Mouse (Mus musculus) hematopoietic stem cell, adult 5-6 weeks (primary cell): ENCODE results near the gene Atp1a4. TPM values are rescaled to one million over a fixed set of nuclear protein-coding genes. Genes with fewer than 3 reads are reported as not detected.

ENCODE experiments used
- ATAC-seq, 2 experiments: fragments of 125-278 bp in 1 of 2; replicated peaks in 1 of 2; 2 replicates each; pipeline ENCODE4 v1.8.0; 2016 to 2017; ENCODE audit warnings: inconsistent platforms in 2 of 2, mild to moderate bottlenecking in 2 of 2, moderate number of reproducible peaks in 2 of 2, low read depth in 1 of 2, moderate TSS enrichment in 1 of 2; ENCODE audit not compliant: low FRiP score in 2 of 2, poor library complexity in 2 of 2, severe bottlenecking in 2 of 2, insufficient read depth in 1 of 2, low TSS enrichment in 1 of 2
- total RNA-seq: library from RNA; stranded (forward); fragments of 172-1452, 232-1000 nt; gene quantifications from 2 replicates; pipeline ENCODE4 v1.2.3, GENCODE M21; 2017

Atp1a4 gene
- total RNA-seq, 1 experiment from 2014 or later, result not detected

GRCm38 (mm10) chr1:172205741-172206087, 52.5 kb downstream of the Atp1a4 start:
- peak in 1 of 2 experiments; percentile 42; a peak in 1 of 4 replicates for ATAC-seq

DNA sequence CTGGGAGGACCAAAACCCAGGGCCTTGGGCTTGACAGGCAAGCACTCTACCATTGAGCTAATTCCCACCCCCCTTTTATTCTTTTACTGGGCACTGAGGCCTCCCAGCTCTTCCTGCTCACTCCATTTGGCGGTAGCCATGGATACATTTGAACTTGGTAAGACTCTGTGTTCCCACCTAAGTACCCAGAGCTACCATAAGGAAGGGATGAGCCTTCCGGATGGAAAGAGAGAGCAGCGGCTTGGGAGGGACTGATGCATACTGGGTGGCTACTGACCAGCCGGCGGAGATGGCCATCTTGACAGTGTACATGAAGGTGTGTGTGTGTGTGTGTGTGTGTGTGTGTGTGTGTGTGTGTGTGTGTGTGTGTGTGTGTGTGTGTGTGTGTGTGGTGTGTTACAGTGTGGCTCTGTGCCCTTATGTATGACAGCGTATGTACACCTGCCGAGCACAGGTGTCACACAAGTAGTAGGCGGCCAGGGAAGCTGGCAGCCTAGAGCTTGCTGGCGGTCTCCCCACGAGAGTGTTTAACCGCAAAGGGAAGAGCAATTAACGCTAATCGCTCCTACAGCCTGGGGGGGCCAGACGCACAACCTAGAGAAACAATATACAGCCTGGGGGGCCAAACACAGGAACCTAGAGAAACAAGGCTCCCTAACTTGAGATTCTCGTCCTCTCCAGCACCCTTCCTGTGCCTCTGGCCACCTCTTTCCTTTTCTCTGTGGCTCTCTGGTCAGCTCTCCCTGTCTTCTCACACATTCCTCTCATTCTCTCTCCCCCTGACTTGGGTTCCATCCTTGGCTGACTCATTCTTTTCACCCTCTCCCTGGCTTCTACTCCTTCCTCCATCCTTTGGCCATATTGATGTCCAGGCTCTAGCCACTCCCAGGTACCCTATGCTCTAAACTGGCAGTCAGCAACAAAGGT, 53.1 kb downstream of the Atp1a4 start:
- no peak for ATAC-seq

GRCm38 (mm10) chr1:172204033-172204813, 54.0 kb downstream of the Atp1a4 start:
- no peak for ATAC-seq

GRCm38 (mm10) chr1:172203566-172203965, 54.6 kb downstream of the Atp1a4 start:
- ATAC-seq, result peak in 1 of 2 experiments; percentile 18; a peak in 1 of 4 replicates

DNA sequence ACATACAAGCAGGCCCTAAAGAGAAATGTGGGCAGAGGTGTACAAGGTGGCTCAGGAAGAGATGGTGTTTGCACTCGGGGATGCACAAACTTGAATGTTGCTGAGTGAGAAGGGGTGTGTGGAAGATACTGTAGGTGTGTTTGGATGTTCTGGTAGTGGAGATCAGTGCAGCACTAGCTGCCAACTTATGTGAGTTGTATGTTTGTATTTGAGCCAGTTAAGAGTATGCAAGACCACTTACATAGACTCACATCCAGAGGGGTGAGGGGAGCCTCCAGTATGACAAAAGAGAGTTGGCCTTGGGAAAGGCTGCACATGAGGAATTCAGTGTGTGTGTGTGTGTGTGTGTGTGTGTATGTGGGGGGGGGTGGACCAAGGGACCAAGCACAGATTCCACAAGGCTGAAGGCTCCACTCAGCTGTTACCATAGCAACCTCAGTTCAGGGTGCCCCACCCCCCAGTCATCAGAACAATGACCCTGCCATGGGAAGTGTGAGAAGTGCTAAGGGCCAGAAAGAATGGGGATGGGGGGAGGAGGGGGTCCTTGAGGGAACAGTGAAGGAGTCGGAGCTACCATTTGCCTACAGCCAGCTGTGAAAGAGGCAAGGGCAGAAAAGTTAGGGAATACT, 55.2 kb downstream of the Atp1a4 start:
- no peak for ATAC-seq

GRCm38 (mm10) chr1:172201967-172202880, 56.0 kb downstream of the Atp1a4 start:
- ATAC-seq, result no peak

DNA sequence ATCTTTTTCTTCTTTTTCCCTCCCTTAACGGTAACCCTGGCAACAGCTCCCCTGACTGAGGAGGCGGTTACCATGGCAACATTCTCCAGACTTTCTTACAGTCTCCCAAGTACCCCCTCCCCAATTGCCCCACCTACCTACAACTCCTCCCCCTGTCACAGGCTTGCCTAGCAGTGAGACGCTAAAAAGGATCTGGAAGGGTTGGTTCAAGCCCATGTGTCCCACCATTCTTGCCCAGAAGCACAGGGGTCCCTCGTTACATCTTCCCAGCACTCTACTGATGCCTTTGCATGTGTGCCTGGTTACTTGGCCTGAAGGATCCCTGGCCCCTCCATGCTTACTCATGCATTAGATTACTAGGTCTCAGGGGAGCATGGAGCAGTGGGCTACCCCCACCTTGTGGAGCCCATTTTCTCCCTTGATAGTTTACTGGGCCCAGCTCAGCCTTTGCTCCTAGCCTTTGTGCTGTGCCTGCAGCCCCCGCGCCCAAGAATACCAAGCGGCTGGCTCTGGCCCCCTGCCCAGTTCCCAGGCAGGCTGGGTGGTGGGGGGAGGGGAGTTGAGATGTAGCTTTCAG, 57.3 kb downstream of the Atp1a4 start:
- ATAC-seq, result no peak

DNA sequence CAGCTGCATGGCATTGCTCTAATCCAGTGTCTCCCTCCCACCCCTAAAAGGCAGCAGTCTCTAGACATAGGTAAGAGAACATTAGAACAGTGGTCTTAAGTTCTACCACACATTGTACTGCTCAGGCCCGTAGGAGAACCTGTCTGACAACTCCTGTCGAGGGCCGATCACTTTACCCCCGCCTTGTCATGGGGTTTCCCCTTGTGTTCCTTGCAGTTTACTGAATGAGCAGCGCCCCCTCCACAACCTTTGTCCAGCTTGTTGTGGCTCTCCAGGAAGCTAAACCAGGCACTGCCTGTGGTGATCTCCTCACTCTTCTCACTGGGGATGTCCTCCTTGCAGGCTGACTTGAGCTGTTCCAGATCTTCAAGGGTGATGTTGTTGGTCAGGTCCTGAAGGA, 58.1 kb downstream of the Atp1a4 start:
- no peak for ATAC-seq

GRCm38 (mm10) chr1:172198996-172199395, 59.2 kb downstream of the Atp1a4 start:
- no peak for ATAC-seq

- no peak for ATAC-seq
Observed at GRCm38 (mm10) chr1:172198316-172198715, 59.9 kb downstream of the Atp1a4 start.

DNA sequence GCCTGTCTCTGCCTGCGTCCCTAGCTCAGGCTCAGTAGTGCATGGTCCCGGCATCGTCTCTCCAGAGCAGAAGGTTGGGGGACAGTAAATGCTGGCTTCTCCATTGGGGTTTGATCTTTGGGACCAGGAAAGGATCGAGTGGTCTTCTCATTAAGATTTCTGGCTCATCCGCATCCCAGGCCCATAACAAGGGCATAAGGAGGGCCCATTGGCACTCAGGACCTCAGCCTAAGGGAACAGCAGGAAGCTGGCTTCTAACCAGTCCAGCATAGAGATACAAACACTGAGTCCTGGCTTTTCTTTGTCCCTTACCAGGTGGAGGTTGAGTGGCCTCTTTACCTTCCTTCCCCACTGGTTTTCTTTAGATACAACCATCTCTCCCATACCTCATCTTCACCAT, 60.4 kb downstream of the Atp1a4 start:
- ATAC-seq, result no peak

- ATAC-seq, result no peak
Observed at GRCm38 (mm10) chr1:172197146-172197545, 61.1 kb downstream of the Atp1a4 start.

DNA sequence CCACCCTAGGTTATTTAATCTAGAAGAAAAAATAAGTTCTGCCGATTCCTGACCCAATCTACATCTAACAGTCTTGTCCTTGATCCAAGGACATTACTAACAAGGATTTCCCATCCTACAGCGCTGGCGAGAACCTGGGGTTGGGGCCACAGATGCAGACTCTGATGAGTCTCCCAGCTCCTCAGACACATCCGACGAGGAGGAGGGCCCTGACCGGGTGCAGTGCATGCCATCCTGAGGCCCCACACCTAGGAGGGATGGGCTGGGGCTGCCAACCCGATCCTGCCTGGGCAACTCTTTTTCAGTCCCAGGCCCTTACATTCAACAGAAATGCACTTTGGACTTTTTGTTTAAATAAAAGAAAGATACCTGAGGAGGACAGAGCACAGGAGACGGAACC, 63.8 kb downstream of the Atp1a4 start:
- ATAC-seq, result no peak

GRCm38 (mm10) chr1:172192217-172192616, 66.0 kb downstream of the Atp1a4 start:
- ATAC-seq, result no peak

DNA sequence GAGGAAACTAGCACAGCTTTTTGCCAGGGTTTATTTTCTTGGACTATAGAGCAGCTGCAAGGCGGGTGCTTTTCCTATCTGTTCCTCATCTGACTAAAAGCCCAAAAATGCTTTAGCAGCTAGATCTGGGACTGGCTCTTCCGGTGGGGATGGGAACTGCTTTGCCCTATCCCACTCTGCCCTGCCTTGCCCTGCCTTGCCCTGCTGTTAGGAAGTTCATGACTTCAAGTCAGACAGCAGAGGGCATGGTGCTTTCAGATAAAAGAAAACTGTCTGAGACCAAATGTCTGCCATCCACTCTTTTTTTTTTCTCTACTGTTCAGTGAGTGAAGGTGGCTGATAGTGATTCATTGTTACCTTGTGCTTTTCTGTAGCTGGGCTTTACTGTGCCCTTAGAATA, 66.6 kb downstream of the Atp1a4 start:
- no peak for ATAC-seq

DNA sequence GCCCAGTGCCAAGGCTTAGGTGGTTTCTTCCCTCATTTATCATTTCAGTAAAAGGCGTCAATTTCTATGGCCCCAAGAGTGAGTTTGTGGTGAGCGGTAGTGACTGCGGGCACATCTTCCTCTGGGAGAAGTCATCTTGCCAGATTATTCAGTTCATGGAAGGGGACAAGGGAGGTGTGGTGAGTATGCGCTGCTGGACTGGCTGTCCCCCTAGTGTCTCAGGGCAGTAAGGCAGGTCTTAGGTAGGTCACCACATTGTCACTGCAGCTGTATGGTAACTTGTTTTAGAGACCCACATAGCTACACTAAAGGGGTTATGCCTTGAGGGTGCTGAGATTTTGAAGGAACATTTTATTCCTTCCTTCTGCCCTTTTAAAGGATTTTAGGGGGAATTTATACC, 69.3 kb downstream of the Atp1a4 start:
- ATAC-seq, result peak; percentile 75; a peak in 3 of 4 replicates
